Mouse (Mus musculus) kidney, embryonic 14.5 days (tissue): Measurements from ENCODE around the gene Asb6. TPM values are rescaled to one million over a fixed set of nuclear protein-coding genes. Genes with fewer than 3 reads are reported as not detected.

Experiments
- ATAC-seq: fragments of 200-750 bp; cut with Nextera tagmentation; 2 replicates; pipeline ENCODE4 v1.8.0; 2017; ENCODE audit warnings: moderate number of reproducible peaks, mild to moderate bottlenecking, moderate TSS enrichment, moderate library complexity; ENCODE audit not compliant: low FRiP score, low TSS enrichment
- H3K27ac ChIP-seq: fragments of 300-500 bp; sonication (generic); 2 replicates; pipeline ENCODE4 v1.5.1; 2014; ENCODE audit warnings: low read depth, mild to moderate bottlenecking, low read length, moderate library complexity, mixed read lengths
- H3K27me3 ChIP-seq: fragments of 300-500 bp; sonication (generic); 2 replicates; pipeline ENCODE4 v1.6.1; 2014; ENCODE audit warnings: mild to moderate bottlenecking, low read length; ENCODE audit not compliant: control insufficient read depth, insufficient read depth
- H3K36me3 ChIP-seq: fragments of 300-500 bp; sonication (generic); 2 replicates; pipeline ENCODE4 v1.6.1; 2014; ENCODE audit warnings: low read length, mixed read lengths; ENCODE audit not compliant: control insufficient read depth, insufficient read depth
- H3K4me1 ChIP-seq: fragments of 300-500 bp; sonication (generic); 2 replicates; pipeline ENCODE4 v1.6.1; 2014; ENCODE audit warnings: low read length, mixed read lengths; ENCODE audit not compliant: control insufficient read depth, insufficient read depth
- H3K4me2 ChIP-seq: fragments of 300-500 bp; sonication (generic); replicated peaks from 2 replicates; pipeline ENCODE4 v1.6.1; 2014; ENCODE audit warnings: low read depth, mild to moderate bottlenecking, low read length
- H3K4me3 ChIP-seq: fragments of 300-500 bp; sonication (generic); 2 replicates; pipeline ENCODE4 v1.5.1; 2014; ENCODE audit warnings: mild to moderate bottlenecking, low read length
- H3K9ac ChIP-seq: fragments of 300-500 bp; sonication (generic); 2 replicates; pipeline ENCODE4 v1.6.1; 2014; ENCODE audit warnings: low read depth, mild to moderate bottlenecking, low read length, moderate library complexity
- H3K9me3 ChIP-seq: fragments of 300-500 bp; sonication (generic); 2 replicates; pipeline ENCODE4 v1.6.1; 2016; ENCODE audit warnings: low read length; ENCODE audit not compliant: control insufficient read depth
- whole genome bisulfite sequencing: fragments of 180-500 bp; shearing (Covaris S2); extraction: QIAGEN DNeasy Blood & Tissue Kit; methylation state at CpG from one replicate; pipeline ENCODE4 v1.1.7; 2014; 5-methylcytosine and 5-hydroxymethylcytosine counted together
- polyA plus RNA-seq: library from polyadenylated mRNA; unstranded; fragments of >200 nt; fragmentation: Nextera tagmentation; extraction: Ambion mirVana; gene quantifications from 2 replicates; pipeline ENCODE4 v1.2.1, GENCODE M21; 2014

The Asb6 gene
- polyA plus RNA-seq, 1 experiment from 2014 or later = 33.3 TPM

DNA sequence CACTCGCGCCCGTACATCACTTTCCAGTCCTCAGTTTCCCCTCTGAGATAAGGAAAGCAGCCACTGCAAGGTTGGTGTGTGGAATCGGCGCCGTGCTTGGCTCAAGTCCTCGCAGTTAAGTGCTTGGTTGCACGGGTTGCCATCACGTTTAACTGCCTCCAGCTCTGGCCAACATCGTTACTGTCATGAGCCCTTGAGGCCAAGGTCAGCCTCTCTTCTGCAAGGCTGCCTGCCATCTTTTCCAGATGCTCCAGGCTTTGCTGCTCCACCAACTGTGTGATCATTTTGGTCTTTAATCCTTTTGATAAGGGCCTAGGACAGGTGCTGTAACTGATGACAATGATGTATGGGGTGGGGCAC is 21.9 kb downstream of the Asb6 start:
- peak overlapping the region; percentile 91 for H3K4me2 ChIP-seq
- ATAC-seq = no peak; the same call in 1 of the 2 replicates
- peak overlapping the region; percentile 90 for H3K4me3 ChIP-seq
- peaks cover 6% of the 10 kb centered on the region; the same call in 1 of the 2 replicates for H3K4me1 ChIP-seq
- no peaks in the 10 kb centered on the region for H3K9me3 ChIP-seq
- peak overlapping the region; percentile 90 for H3K9ac ChIP-seq
- peak overlapping the region; percentile 83 for H3K27ac ChIP-seq
- peaks cover 23% of the 10 kb centered on the region for H3K36me3 ChIP-seq
- H3K27me3 ChIP-seq = no peaks in the 10 kb centered on the region
- 2% methylated on average over 10 of the region's 10 CpGs for WGBS

DNA sequence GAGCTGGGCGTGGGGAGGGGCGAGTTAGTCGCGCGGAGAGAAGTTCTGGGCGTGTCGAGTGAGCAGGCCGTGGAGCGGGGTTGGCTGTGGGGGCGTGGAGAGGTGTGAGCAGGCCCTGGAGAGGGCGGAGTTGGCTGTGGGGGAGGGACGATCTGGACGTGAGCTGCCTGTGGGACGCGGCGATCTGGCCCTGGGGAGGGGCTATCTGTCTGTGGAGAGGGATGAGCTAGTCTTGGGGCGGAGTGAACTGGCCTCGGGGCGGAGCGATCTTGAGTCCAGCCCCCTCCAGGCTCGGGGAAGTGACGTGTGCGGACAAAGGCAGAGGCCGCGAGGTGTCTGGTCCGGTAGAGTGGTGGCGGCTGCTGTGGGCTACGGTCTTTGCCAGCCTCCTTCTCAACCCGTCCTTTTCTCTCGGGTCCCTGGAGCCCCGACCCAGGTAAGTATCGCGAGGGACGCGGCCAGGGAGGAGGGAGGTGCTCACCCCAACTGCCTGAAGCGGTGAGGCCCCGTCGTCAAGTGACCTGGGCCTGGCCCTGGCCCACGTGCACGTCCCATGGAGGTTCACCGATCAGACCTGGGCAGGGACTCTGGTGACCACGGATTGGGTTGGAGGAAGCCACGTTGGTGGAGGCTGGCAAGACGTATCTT is 22.4 kb downstream of the Asb6 start, which contains the start of gene Ntmt1:
Gene Ntmt1 (plus strand): TSS at position 179 of the 648 bp plus-strand sequence.
- Histone ChIP-seq H3K4me1 (peaks cover 6% of the 10 kb centered on the region; the same call in 1 of the 2 replicates), H3K27ac (peak within 1 kb of the TSS; percentile 83), H3K9ac (peak within 1 kb of the TSS; percentile 90), H3K36me3 (peaks cover 18% of the 10 kb centered on the region; the same call in 1 of the 2 replicates), H3K4me2 (peak within 1 kb of the TSS; percentile 91), H3K27me3 (no peaks in the 10 kb centered on the region), H3K4me3 (peak within 1 kb of the TSS; percentile 90), H3K9me3 (no peaks in the 10 kb centered on the region)
- under 1% methylated on average over 42 of the region's 44 CpGs for WGBS
- ATAC-seq = peak; percentile 98

DNA sequence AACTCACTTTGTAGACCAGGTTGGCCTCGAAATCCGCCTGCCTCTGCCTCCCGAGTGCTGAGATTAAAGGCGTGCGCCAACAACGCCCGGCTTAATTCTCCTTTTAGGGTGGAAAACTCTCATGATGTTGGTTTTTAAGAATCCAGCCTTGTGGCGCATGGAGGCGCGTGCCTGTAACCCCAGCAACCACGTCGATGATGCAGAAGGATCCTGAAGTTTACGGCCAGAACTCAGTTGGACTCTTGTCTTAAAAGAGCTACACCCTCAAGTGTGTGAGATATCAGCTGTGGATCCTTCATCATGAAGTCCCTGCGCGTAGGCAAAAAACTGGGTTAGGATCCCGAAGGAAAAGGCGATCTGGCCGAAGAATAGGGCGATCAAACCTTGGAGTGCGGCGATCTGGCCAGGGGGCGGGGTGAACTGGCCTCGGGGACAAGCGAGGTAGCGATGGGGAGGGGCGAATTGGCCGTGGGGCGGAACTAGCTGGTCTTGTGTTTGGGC is 22.9 kb downstream of the Asb6 start:
- Histone ChIP-seq H3K4me2 (peak overlapping the region; percentile 46), H3K9ac (peak overlapping the region; percentile 50; the same call in 1 of the 2 replicates), H3K9me3 (no peaks in the 10 kb centered on the region), H3K27ac (no peak overlapping the region), H3K4me1 (peaks cover 6% of the 10 kb centered on the region; the same call in 1 of the 2 replicates), H3K27me3 (no peaks in the 10 kb centered on the region), H3K4me3 (peak overlapping the region; percentile 90), H3K36me3 (peaks cover 13% of the 10 kb centered on the region; the same call in 1 of the 2 replicates)
- WGBS = 9% methylated on average over 28 of the region's 28 CpGs
- ATAC-seq = no peak

DNA sequence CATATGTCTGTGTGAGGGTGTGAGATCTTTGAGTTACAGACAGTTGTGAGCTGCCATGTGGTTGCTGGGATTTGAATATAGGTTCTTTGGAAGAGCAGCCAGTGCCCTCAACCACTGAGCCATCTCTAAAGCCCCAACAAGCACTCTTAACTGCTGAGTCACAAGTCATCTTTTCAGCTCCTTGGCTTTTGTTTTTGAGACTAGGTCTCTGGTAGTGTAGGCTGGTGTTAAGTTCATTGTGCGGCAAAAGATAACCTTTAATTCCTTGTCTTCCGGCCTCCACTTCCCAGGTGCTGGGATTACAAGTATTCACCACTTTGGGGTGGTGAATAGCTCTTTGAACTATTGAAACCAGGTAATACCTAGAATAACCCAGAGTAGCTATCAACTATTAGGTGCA is 24.1 kb downstream of the Asb6 start:
- Histone ChIP-seq H3K4me3 (no peak overlapping the region), H3K27ac (no peak overlapping the region), H3K9ac (no peak overlapping the region), H3K4me1 (peaks cover 16% of the 10 kb centered on the region; the same call in 1 of the 2 replicates), H3K9me3 (no peaks in the 10 kb centered on the region), H3K36me3 (peaks cover 4% of the 10 kb centered on the region; the same call in 1 of the 2 replicates), H3K4me2 (no peak overlapping the region), H3K27me3 (no peaks in the 10 kb centered on the region)
- ATAC-seq = no peak
- WGBS = 97% methylated on average over 2 of the region's 2 CpGs

DNA sequence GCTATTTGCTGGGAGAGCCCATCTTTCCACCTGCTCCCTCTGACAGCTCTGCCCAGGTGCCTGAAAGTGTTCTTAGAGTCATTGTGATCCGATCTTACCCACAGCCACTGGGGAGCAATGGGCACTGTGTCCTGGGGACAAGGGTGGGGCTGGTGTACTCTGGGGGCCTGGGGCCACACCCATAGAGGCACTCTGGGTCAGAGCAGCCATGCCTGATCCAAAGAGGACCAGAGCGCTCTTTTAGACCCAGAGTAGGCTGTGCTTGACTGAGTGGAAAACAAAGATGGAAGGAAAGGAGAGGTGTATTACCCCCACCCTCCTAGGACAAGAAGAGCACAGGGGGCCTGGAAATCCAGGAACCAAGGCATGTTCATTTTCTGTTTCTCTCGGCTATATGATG is 26.5 kb downstream of the Asb6 start, which contains the start of gene 1700001O22Rik:
Gene 1700001O22Rik (minus strand): TSS at position 58 of the 400 bp plus-strand sequence.
- no peaks in the 10 kb centered on the region for H3K9me3 ChIP-seq
- H3K9ac ChIP-seq = no peak within 1 kb of the TSS
- no peaks in the 10 kb centered on the region for H3K36me3 ChIP-seq
- H3K4me2 ChIP-seq = no peak within 1 kb of the TSS
- peaks cover 18% of the 10 kb centered on the region; the same call in 1 of the 2 replicates for H3K4me1 ChIP-seq
- no peak within 1 kb of the TSS for H3K4me3 ChIP-seq
- WGBS = 80% methylated on average over 3 of the region's 3 CpGs
- ATAC-seq = no peak
- H3K27me3 ChIP-seq = no peaks in the 10 kb centered on the region
- H3K27ac ChIP-seq = no peak within 1 kb of the TSS

DNA sequence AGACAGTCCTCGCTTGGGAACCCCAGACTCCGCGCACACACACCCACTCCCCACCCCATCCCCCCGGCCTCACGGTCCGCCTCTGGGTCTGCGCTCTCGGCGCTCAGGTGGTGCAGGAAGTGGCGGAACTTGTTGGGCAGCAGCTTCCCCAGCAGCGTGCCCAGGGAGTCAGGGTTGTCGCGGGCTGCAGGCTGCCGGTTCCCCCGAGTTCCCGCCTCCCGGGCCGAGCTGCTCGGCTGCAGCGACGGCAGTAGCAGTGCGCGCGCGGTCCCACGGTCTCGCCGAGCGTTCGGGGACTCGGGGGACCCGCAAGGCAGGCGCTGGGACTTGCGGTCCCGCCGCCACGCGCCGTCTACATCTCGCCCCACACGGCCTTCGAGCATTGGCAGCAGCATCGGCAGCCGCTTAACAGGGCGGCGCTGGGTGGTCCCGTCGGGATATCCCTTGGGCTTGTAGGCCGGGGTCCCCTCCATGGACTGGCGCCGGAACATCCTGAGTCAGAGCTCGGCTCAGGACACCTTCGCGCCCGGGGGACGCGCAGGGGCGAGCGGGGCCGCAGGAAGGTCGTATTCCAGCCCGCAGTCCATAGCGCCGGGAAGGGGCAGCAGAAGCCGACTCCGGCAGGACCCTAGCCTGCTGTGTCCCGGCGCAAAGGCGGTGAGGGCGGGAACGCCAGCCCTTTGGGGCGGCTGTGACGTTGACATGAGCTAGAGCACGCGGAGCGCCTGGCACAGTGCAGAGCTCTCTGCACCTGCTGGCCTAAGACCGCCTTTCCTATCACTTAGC is 28.9 kb downstream of the Asb6 start:
- H3K27me3 ChIP-seq = no peaks in the 10 kb centered on the region
- peak overlapping the region; percentile 52 for H3K4me3 ChIP-seq
- 0 out of 2 replicates have a peak overlapping the region, but pooled peaks have one; percentile 2 for H3K27ac ChIP-seq
- under 1% methylated on average over 76 of the region's 77 CpGs for WGBS
- no peaks in the 10 kb centered on the region for H3K36me3 ChIP-seq
- H3K9me3 ChIP-seq = no peaks in the 10 kb centered on the region
- ATAC-seq = peak; percentile 62
- peak overlapping the region; percentile 68 for H3K9ac ChIP-seq
- H3K4me2 ChIP-seq = peak overlapping the region; percentile 96
- H3K4me1 ChIP-seq = peaks cover 24% of the 10 kb centered on the region

DNA sequence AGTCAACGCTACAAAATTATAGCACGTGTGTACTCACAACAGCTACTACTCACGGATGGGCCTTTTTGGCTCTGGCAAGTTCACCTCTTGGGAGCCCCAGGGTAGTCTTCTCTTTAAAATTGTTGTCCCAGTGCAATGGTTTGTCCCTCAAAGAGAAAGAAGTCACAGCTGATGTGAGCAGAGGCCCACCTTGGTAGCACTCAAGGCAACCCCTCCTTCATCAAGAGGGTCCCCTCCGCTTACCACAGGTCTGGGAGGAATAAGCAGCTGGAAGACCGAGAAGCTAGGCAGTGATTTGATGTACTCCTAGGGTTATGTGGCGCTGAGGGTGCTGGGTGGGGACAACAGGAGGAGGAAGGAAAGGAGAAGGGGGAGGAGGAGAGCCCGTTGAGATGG is 29.5 kb downstream of the Asb6 start:
- peak overlapping the region; percentile 52 for H3K4me3 ChIP-seq
- H3K4me2 ChIP-seq = peak overlapping the region; percentile 96
- no peaks in the 10 kb centered on the region for H3K36me3 ChIP-seq
- H3K9ac ChIP-seq = peak overlapping the region; percentile 68; the same call in 1 of the 2 replicates
- no peaks in the 10 kb centered on the region for H3K27me3 ChIP-seq
- 23% methylated on average over 7 of the region's 7 CpGs for WGBS
- no peak for ATAC-seq
- H3K4me1 ChIP-seq = peaks cover 27% of the 10 kb centered on the region
- no peaks in the 10 kb centered on the region for H3K9me3 ChIP-seq
- H3K27ac ChIP-seq = no peak overlapping the region

DNA sequence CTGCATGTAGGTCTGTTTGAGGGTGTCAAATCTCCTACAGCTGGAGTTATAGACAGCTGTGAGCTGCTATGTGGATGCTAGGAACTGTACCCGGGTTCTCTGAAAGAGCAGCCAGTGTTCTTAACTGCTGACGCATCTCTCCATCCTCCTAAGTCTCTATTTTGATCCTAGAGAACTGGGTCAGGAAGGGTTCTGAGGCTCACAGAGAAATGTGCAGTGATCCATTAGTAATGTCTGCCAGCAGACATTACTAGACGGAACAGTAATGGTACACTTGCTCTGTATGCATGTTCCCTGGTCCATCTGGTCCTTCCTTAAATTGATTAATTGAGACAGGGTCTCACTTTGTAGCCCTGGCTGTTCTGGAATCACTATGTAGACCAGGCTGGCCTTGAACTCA is 30.7 kb downstream of the Asb6 start:
- no peak overlapping the region for H3K27ac ChIP-seq
- no peaks in the 10 kb centered on the region for H3K27me3 ChIP-seq
- H3K9ac ChIP-seq = no peak overlapping the region
- H3K36me3 ChIP-seq = no peaks in the 10 kb centered on the region
- no peak overlapping the region for H3K4me2 ChIP-seq
- ATAC-seq = no peak
- H3K4me1 ChIP-seq = peaks cover 33% of the 10 kb centered on the region
- 91% methylated on average over 3 of the region's 3 CpGs for WGBS
- no peak overlapping the region for H3K4me3 ChIP-seq
- no peaks in the 10 kb centered on the region for H3K9me3 ChIP-seq
